Mouse (Mus musculus): ENCODE measurements around the gene Gm7978.
"Not testable (repeated sequence)": the region's sequence is repeated elsewhere in the genome, so short reads cannot be mapped to it uniquely, and the experiment has no call there.

- TF ChIP-seq GATA1 (IDR thresholded peaks at IDR 0.05; ENCODE audit: borderline replicate concordance, low read length); FLI1 (IDR thresholded peaks at IDR 0.05; ENCODE audit: low read length): not testable (repeated sequence)
Observed at GRCm38 (mm10) chr5:95775690-95776089, 39.7 kb upstream of the Gm7978 start, which contains the start of gene E330014E10Rik.

Data from megakaryocyte, embryonic 14.5 days (primary cell).